Mouse (Mus musculus) liver, adult (tissue): Measurements from ENCODE around the gene Stk19.
"Not testable (repeated sequence)": the region's sequence is repeated elsewhere in the genome, so short reads cannot be mapped to it uniquely, and the experiment has no call there.

Experiments
- GATA4 ChIP-seq: IDR thresholded peaks from 2 replicates; pipeline ENCODE4 v1.6.1; 2014; ENCODE audit warnings: mild to moderate bottlenecking, low read length; ENCODE audit not compliant: insufficient replicate concordance

Stk19 gene

GRCm38 (mm10) chr17:34804871-34805562 is 31.7 kb downstream of the Stk19 start:
- TF ChIP-seq GATA4: no peak

GRCm38 (mm10) chr17:34804301-34804700 is 32.4 kb downstream of the Stk19 start, which contains the start of gene Cyp21a1:
Gene Cyp21a1, minus strand, starts transcription at chr17:34804561.
- TF ChIP-seq GATA4: not testable (repeated sequence)

GRCm38 (mm10) chr17:34799531-34799925 is 37.2 kb downstream of the Stk19 start:
- no peak for TF ChIP-seq GATA4

GRCm38 (mm10) chr17:34798866-34799530 is 37.7 kb downstream of the Stk19 start:
- no peak for TF ChIP-seq GATA4

- TF ChIP-seq GATA4: no peak
Observed at GRCm38 (mm10) chr17:34796311-34797140, 40.2 kb downstream of the Stk19 start.

GRCm38 (mm10) chr17:34795633-34796032 is 41.1 kb downstream of the Stk19 start:
- TF ChIP-seq GATA4: no peak

- TF ChIP-seq GATA4: no peak
Observed at GRCm38 (mm10) chr17:34795016-34795415, 41.7 kb downstream of the Stk19 start.

- no peak for TF ChIP-seq GATA4
Observed at GRCm38 (mm10) chr17:34777680-34778325, 58.9 kb downstream of the Stk19 start.
